Mouse (Mus musculus) lung, adult 2 months (tissue): ENCODE measurements at regions not wholly inside any gene's neighbourhood (a gene's known extent, or its start where the extent isn't known, plus 50 kb on each side); places are given as distances from the start of the nearest gene placed in this dataset.

ENCODE experiments used
- DNase-seq: peaks from one replicate; pipeline ENCODE4 v3.0.0; 2022
- H3K4me1 ChIP-seq: fragments of 200-500 bp; 2 replicates; pipeline ENCODE4 v1.6.1; 2011; ENCODE audit warnings: low read length; ENCODE audit not compliant: control insufficient read depth, insufficient read depth
- H3K4me3 ChIP-seq: fragments of 200-500 bp; replicated peaks from 2 replicates; pipeline ENCODE3; 2011; ENCODE audit warnings: low read depth, mild to moderate bottlenecking, control low read depth, low read length; ENCODE audit errors: extremely low read depth
- CTCF ChIP-seq: fragments of 200-500 bp; IDR thresholded peaks from 2 replicates; pipeline ENCODE4 v1.5.1; 2011; ENCODE audit warnings: mild to moderate bottlenecking, low read length, control low read depth; ENCODE audit not compliant: insufficient read depth
- POLR2A ChIP-seq: fragments of 200-500 bp; IDR thresholded peaks from 2 replicates; pipeline ENCODE4 v1.6.1; 2011; ENCODE audit warnings: low read depth, mild to moderate bottlenecking, control low read depth, low read length, borderline replicate concordance; ENCODE audit errors: extremely low read depth
- WGBS: fragments of 180-500 bp; shearing (Covaris S2); methylation state at CpG from one replicate; pipeline ENCODE4 v1.1.7; 2018; 5-methylcytosine and 5-hydroxymethylcytosine counted together

DNA sequence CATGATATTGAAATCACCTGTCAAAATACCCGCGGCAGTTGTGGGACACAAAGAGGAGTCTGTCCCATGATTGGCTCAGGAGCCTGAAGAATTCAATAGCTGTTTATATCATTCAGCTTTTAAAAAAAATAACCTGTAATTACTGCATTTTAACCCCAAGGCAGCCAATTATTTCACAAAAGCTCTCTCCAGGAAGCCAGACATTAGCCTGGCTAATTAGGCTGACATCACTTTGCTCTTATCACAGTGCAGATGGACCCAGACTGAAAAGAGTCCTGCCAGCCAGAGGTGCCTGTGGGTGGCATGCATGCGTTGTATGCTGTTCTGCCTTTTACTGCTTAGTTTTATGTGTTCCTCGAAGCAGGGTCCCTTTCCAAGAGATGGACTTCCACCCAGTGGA, 103.4 kb downstream of the Hsd17b3 start:
- 24% methylated on average over 4 of the region's 4 CpGs for WGBS

DNA sequence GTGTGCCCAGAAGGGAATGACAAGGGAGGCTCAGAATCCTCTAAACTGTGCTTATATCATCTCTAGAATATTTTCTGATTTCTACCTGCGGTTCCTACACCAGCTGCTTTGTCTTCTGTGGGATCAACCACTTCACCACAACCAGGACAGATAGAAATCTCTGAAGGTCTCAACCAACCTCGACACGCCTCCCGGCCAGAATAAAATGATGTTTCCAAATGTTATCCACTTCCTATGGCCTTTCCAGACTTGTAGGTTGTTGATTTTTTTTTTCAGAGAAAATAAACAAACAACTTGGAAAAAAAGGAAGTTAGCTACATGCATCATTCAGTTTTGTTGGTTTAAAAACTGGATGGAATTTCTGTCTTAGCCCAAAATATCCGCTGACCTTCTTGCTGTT, 103.9 kb downstream of the Hsd17b3 start:
- DNase-seq: no peak
- peaks cover 10% of the 10 kb centered on the region; the same call in 1 of the 2 replicates for H3K4me1 ChIP-seq

More for the DNA sequence above, 103.4 kb downstream of the Hsd17b3 start:
- DNase-seq: no peak
- Histone ChIP-seq H3K4me3 (no peak overlapping the region), H3K4me1 (peaks cover 8% of the 10 kb centered on the region; the same call in 1 of the 2 replicates)
- TF ChIP-seq CTCF (no peak), POLR2A (no peak)

DNA sequence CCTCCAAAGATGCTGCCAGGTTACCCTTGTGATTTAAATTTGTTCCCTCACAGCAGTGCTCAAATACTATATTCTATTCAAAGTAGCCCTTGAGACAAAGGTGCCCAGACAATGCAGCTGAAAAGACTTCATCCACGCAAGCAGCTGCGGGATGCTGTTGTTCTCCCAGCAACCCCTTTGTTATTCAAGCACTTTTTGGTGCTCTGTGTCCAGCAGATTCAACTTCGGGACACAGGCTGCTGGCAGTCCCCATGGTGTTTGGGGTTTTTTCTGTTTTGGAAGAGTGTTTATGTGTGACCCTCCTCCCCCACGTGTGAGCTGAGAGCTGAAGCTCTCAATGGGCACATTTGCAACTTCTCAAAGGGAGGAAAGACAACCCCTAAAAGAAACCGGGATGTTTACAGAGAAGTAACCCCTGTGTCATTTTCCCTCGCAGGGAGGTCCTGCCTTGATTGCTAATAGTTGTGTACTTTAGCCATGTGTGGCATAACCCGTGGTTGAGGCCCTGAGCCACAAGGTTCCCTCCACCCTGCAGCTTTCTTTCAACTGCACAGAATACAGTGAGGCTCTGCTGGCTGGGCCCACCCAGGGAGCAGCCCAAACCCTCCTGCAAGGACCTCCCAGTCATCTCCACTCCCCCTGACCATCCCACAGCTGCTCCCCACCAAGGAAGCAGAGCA, 108.9 kb downstream of the Hsd17b3 start:
- 27% methylated on average over 7 of the region's 7 CpGs for WGBS
- Histone ChIP-seq H3K4me3 (no peak overlapping the region), H3K4me1 (0 out of 2 replicates have a peak, but pooled peaks cover 3% of the 10 kb centered on the region)
- DNase-seq: no peak
- TF ChIP-seq CTCF (no peak), POLR2A (no peak)

More for the DNA sequence above, 103.9 kb downstream of the Hsd17b3 start:
- no peak overlapping the region for H3K4me3 ChIP-seq
- WGBS: 58% methylated on average over 5 of the region's 5 CpGs
- no peak for TF ChIP-seq CTCF
- no peak for TF ChIP-seq POLR2A

DNA sequence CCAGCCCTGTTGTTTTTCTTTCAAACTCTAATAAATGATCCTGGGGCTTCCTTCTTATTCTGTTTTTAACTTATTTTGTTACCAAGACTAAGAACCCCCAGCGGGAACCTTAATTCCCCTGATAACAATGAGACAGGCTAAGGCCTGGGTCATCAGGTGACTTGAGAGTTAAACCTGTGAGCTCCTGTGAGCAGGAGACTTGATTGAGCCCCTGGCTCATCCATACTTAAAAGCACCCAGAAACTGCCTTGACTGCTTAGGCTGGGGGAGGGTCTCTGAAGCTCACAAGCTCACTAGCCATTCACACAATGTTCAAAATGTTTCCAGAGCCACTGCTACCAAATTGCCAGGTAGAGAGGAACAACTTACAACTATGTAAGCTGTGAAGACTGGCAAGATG, 109.4 kb downstream of the Hsd17b3 start:
- 0 out of 2 replicates have a peak, but pooled peaks cover 3% of the 10 kb centered on the region for H3K4me1 ChIP-seq
- WGBS: 70% methylated on average over 1 of the region's 1 CpGs
- no peak overlapping the region for H3K4me3 ChIP-seq
- no peak for TF ChIP-seq CTCF
- TF ChIP-seq POLR2A: no peak
- DNase-seq: no peak

DNA sequence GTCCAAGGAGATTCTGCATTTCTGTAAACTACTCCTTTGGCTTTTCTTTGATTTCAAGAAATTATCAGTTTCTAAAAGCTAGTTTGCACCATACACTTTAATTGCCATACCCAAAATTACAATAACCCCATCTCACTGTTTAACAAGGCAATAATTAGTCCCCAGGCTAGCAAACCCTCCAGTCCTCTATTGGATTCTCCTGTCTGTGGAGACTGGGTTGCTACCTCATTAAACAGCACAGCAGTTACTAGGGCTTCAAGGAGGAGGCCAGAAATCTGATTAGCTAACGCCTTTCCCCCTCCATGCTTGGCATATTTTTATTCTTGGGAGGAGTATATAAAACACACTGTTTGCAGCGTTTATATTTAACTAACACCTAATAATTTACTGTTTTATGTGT, 119.1 kb downstream of the Hsd17b3 start:
- WGBS: 71% methylated on average over 2 of the region's 2 CpGs
- no peak for TF ChIP-seq POLR2A
- TF ChIP-seq CTCF: no peak
- no peak for DNase-seq
- Histone ChIP-seq H3K4me1 (no peaks in the 10 kb centered on the region), H3K4me3 (no peak overlapping the region)

DNA sequence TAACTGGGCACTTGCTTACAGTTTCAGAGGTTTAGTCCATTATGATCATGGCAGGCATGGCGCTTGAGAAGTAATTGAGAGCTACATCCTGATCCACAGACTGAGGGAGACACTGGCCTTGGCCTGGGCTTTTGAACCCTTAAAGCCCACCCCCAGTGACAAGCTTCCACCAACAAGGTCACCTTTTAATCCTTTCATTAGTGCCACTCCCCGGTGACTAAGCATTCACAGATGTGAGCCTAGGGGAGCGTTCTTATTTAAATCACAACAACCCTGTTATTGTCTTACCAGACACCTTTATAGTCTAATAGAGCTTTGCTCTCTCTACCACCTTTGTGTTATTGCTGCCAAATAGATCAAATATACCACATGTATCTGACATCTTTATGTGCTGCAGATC, 120.4 kb downstream of the Hsd17b3 start:
- 94% methylated on average over 3 of the region's 3 CpGs for WGBS

DNA sequence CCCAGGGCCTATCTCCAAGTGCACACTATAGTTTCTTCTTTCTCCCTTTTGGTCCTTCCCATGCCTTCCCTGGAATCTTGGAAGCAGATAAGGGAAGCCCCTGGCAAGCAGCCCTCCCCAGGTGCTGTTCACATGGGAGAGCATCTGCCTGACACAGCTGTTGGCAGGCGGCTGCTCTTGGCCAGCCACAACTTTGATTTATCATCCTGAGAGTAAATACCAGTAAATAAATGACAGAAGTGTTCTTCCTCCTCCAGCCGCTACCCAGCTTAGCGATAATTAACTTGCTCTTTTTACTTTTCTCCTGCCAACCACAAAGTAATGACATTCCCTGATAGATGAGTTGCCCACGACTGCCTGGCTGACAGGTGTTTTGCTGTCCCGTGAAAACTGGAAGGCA, 131.9 kb downstream of the Hsd17b3 start:
- Histone ChIP-seq H3K4me1 (no peaks in the 10 kb centered on the region), H3K4me3 (no peak overlapping the region)
- no peak for TF ChIP-seq CTCF
- TF ChIP-seq POLR2A: no peak
- DNase-seq: no peak
- 23% methylated on average over 5 of the region's 5 CpGs for WGBS

More for the DNA sequence above, 120.4 kb downstream of the Hsd17b3 start:
- H3K4me3 ChIP-seq: no peak overlapping the region
- TF ChIP-seq POLR2A: no peak
- no peak for TF ChIP-seq CTCF
- no peak for DNase-seq
- H3K4me1 ChIP-seq: no peaks in the 10 kb centered on the region

DNA sequence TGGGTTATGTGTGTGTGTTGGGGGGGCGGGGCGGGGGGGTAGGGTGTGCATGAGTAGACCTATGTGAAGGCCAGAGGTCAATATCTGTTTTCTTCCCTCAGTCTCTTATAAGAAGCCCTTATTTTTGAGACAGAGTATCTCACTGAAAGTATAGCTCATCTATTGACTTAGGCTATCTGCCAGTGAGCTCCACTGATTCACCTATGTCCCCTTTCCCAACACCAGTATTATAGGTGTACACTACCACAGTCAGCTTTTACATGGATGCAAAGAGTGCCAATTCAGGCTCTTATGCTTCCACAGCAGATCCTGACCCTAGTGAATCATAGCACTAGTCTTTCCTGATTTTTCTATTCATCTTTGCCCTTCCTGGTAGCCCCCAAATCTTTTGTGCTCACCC, 134.7 kb downstream of the Hsd17b3 start:
- 90% methylated on average over 2 of the region's 2 CpGs for WGBS
- DNase-seq: no peak
- TF ChIP-seq CTCF (no peak), POLR2A (no peak)
- Histone ChIP-seq H3K4me3 (no peak overlapping the region), H3K4me1 (no peaks in the 10 kb centered on the region)

DNA sequence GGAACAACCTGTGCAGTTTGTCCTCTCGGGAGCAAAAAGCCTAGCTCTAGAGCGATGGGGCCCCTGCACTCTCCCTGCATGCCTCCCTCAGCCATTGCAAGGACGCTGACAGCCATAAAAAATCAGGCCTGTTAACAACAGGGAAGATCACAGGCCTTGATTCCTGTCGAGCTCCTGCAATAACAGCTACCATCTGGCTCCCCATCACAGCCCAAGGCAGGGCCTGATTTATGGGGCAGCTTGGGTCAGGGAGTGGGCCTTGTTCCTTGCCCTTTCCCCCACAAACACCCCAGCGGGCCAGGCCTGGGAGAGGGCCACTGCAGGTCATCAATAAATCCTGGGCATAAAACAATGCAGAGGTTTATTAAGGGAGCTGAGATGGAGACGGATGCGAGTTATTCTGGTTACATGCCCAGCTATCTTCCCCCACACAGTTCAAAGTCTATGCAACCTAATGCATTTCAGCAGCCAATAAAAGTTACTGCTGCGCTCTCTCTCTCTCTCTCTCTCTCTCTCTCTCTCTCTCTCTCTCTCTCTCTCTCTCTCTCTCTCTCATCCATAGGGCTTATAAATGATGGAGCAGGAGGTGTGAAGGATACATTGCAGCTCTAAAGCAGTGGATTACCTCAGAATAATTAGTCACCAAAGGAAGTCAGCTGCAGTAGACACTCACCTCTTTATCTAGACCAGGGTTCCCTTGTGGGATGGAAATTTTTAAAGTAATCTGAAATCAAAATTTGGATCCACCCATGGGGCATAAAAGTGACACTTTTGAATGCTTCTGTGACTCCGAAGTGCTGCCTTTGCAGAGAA, 136.9 kb downstream of the Hsd17b3 start:
- DNase-seq: no peak
- TF ChIP-seq CTCF: no peak
- no peak for TF ChIP-seq POLR2A
- 66% methylated on average over 9 of the region's 9 CpGs for WGBS
- no peak overlapping the region for H3K4me3 ChIP-seq
- H3K4me1 ChIP-seq: no peaks in the 10 kb centered on the region
